Mouse (Mus musculus): ENCODE measurements around the gene Pex14.

Gene Pex14

DNA sequence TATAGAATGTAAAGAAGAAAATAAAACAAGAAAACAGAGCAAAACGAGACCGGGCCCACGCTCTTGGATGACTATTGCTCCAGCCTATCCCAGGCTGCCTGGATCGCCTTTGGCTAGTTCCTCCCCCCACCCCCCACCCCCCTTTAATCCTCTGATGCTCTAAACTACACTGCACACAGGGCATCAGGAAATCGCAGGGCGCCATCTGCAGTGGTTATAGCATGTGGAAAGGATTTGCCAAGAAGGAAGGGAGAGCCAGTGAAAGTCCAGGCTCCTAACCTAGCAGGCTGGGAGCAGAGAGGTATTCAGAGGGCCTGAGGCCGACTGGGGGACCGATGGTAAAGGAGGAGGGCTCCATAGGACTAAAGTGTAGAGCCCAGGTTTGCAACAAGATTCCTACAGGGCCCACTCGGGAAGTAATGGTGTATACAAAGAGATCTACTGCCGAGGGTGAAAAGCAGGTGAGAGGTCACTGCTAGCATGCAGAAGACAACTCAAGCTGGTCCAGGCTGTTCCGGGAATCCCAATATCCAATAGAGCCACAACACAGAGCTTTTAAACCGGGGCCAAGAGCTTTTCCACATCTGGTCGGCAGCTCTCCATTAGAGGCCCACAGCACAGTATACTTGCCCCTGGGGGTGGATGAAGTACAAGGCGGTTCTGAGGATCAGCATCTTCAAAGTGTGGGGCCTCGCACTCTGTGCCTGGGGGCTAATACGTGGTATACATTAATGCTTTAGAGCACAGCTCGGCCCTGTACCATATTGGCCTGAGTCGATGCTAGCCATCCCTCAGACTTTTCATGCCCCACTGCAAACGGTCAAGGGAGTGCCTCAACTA, 114.8 kb downstream of the Pex14 start:
- no peak for DNase-seq (ENCODE audit: low spot score)

DNA sequence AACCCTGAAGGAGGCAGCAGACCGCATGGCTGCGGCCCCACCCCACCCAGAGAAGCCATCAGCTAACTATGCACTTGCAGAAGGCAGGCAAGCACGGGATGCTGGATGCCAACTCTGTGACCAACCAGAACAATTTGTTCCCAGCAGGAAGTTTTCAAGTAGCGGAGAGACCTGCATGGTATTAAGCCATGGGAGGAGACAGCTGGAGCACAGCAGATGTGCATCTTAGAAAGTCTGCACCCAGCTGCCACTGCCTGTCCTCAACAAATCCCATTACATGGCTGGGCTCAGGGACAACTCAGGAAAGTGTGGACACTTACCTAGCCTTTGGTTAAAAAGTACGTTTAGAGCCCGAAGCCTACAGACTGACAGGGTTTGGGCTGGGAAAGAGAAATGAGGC, 117.4 kb downstream of the Pex14 start:
- no peak for DNase-seq (ENCODE audit: low spot score)

DNA sequence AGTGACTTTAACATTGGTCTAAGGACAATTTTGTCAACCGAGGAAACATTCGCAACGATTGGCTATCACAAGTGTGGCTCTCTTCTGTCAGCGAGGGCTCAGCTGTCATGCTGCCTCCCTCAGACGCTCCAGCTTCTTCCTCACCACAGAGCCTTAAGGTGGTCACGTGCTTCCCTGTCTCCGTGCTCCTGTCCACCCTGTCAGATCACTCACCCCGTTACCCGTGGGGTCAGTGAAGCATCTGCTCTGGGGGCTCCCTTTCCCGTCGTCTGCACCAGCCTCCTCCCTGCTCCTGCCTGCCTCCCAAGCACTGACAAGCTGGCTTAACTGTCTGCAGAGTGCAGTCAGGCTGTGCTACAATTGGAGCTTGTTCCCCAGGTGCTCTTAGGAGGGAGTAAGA, 119.8 kb downstream of the Pex14 start:
- no peak for DNase-seq (ENCODE audit: low spot score)

DNA sequence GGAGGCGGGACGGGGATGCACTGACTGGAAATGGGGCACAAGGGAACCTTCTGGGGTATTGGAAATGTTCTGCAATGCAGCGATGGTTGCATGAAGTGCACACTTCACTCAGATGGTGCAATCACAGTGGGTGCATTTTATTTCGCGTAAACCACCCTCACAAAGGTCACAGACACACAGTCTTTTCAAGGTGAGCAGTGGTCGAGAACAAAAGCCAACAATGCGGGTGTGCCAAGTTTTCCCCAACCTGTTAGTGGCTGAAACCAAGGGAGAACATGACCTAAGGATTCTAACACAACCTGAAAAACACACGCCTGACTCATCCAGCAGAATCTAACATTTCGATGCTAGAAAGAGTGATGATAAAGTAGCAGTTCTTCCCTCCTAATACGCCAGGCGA, 120.8 kb downstream of the Pex14 start:
- DNase-seq (ENCODE audit: low spot score) = no peak

DNA sequence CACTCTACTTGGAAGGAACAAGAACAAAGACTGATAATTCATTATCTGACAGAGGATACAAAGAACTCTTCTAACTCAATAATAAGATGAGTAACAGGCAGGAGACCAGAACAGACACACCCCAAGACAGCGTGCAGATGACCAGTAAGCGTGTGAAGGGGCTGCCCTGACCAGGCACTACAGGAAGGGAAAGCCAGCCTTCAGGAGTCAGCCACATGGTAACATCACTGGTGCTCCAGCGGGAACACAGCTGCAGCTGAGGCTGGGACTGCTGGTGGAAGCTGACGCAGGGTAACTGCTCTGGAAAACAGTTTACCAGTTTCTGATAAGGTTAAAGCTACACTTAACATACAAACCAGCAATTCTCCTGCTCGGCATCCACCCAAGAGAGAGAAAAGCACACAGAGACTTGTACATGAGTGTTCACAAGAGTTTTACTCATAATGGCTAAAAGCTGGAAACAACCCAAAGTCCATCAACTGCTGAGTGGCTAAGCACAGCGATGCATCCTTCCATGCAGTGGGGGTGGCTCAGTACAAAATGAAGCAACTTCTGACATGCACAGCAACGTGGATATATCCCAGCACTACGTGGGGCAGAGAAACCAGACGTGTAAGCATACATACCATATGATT, 121.3 kb downstream of the Pex14 start:
- DNase-seq (ENCODE audit: low spot score) = no peak

DNA sequence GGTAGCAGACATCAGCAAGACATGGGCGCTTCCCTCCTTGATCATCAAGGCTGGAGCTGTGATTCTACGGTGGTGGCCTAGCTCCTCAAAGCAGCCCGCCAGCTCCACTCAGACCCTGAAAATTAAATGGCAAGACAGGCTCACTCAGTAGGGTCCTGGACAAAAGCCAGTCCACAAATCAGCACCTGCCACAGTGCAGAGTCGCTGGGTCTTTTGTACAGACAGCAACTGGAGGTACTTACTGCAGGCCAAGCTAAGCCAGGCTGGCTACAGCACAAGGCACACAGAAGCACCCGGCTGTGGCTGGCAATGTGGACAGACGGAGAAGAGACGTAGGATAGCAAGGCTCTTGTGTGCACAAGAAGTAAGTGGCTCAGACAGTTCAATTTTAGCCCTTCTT, 124.8 kb downstream of the Pex14 start:
- no peak for DNase-seq (ENCODE audit: low spot score)

DNA sequence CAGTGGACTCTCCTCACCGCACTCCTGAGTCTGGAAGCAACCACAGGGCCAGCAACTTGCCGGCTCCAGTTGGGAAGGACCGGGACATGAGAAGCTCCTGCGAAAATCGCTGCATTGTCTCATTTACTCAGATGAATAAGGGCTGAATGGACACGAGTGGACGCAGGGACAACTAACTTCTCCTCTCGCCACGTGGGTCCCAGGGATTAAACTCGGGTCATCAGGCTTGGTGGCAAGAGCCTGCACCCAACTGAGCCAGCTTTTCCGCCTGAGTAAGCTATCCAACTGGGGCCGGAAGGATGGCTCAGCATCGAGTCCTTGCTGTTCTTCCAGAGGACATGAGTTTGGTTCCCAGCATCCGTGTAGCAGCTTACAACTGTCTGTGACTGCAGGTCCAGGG, 126.3 kb downstream of the Pex14 start:
- DNase-seq (ENCODE audit: low spot score) = no peak

DNA sequence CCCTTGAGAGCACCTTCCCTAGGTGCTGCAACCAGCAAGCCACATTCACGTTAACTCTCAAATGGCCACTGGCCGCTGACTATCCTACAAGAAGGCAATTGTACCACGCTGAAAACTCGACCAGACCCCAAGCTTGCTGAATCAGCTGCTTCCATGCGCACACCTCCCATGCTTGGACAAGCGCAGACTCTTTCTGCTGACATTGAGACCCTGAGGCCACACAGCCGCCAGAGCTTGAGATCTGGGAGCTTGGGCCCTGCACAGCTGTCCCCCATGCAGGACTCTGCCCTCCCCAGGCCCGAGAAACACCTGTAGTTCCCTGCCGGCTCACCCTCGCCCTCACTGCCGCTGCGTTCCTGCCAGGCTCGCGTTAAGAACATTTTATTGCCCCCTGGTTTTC, 127.0 kb downstream of the Pex14 start:
- DNase-seq (ENCODE audit: low spot score) = no peak

DNA sequence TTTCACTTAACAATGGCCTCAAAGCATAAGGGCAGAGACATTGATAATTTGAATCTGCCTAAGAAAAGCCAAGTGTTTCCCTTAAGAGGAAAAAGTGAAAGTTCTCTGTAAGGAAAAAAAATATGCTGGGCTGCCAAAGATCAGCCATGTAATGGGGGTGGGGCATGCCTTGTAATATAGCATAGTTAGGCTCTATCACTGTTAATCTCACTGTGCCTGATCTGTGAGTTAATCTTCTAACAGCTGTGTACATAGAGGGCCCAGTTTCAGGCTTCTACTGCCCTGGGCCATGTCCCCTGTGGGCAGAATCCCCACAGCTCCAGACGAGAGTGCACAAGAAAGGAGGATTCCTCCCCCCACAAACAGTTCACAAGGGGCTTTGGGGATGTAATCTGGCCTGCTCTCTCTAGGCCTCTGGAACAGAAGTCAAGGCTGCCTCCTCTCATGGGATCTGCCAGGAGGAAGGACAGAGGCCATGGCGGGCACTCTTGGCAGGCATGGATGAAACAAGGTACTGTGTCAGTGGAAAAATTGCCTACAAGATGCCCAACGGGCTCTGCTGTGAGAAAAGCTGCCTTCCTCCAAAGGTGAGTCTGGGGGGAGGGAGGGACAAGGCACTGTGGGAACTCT, 127.9 kb downstream of the Pex14 start:
- no peak for DNase-seq (ENCODE audit: low spot score)

DNA sequence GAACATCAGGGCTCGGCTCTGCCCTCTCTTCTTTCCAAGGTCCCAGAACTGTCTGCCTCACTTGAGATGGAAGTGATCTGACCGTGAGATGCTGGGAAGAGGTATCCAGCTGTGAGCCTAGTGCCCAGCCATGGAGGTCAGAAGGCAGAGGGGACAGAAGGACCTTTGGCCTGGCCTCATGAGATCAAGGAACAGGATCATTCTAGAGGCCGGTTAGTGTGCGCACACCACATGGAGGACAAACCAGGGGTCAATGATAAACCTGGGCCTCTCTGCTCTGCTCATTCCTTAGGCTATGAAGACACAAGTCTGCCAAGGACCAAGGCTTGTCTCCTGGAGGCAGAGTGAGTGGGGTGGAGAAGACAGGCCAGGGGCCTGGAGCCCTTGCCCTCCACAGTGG, 128.9 kb downstream of the Pex14 start:
- DNase-seq (ENCODE audit: low spot score) = no peak

DNA sequence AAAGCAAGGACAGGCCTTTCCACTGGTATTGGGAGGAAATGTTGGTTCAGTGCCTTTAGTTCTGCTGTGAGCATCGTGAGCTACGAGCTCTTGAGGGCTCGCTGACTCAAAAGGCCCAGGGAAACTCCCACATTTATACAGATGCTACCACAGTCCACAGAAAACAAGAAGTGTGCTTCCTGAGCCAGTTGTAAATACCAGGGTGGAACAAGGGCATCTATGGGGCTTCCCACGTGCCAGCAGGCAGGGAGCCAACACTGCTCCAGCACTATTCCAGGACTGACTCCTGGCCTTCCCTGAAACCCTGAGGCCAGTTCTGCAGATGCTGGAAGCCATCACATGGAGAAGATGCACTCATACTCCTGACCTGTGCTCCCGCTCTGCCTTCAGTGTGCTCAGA, 130.1 kb downstream of the Pex14 start:
- DNase-seq (ENCODE audit: low spot score) = no peak

DNA sequence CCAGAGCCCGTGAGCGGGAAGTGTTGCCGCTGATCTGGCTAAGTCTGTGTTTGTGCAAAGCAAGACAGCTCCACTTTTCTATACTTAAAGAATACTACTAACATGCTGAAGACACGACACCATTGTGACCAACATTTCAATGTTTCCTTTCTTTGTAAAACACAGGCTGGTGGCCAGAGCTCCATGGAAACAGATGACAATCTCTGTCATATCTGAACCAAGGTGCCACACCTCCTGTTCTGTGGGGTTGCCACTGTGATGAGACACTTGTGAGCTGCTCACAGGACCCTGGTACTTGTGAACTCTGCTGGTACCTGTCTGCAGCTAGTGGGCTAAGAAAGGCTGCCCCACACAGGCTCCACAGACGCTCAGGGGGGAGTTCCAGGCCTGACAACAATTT, 130.8 kb downstream of the Pex14 start:
- no peak for DNase-seq (ENCODE audit: low spot score)

DNA sequence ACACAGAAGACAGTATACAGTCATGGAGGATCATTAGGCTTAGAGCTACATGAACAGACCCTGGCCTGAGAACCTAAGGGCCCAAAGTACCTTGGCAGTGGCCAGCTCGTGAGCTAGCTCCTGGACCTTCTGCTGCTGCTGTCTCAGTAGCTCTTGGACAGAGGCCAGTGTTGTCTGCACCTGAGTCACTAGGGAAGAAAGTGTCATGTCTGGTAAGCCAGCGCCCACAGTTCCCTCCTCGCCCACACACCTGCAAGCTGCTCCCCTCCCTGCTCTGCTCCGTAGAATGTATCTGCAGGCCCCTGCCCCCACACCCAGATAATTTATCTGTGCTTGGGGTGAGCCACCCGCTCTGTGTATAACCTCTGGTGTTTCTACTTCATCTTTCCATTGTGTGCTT, 133.5 kb downstream of the Pex14 start:
- peak; percentile 34 for DNase-seq (ENCODE audit: low spot score)

DNA sequence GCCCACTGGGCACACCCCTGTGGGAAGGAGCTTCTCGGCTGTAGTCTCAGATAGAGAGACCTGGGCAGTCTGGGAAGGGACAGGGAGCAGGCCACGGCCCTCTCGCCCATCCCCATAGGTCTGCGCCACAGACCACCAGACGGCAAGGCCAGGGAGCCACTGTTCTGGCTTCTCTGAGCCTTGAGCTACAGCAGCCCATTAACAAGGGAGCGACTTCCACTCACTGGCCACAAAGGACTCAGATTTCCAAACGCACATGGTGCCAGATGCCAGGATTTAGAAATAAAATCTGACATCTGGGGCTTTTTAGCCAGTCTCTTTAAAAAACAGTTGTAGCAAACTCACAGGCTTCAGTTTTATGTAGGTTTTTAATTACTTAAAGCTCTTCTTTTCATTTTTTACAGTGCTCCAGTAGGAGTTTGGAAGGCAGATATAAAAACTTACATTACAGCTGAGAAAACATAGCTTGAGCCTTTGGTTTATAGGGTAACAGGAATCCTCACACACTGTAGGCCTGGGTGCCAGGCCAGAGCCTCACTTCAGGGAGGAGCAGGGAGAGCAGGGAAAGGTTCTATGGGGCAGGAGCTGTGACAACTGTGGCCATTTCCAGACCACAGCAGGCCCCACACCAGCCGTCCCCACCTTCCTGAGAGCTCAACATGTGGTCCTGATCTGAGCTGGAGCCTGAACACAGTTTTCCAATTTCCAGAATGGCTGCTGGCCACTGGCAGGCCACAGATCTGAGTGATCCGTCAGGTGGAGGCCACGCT, 134.9 kb downstream of the Pex14 start:
- no peak for DNase-seq (ENCODE audit: low spot score)

DNA sequence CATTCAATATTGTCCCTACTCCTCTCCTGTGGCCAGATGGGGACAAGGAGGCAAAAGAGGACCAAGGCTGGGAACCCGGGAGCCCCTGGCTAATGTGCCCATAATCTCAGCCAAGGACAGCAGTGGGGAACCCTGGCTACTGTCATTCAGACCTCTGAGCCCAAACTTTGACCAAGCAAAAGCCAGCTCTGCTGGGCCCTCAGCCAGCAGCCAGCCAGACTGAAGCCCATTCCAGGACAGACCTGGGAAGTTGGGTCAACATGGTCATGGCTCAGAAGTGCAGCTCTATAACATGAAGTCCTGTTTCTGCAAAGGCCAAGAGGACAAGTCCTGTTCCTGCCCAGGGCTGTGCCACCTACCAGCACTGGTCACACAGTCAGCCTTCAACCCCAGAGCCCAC, 137.6 kb downstream of the Pex14 start:
- no peak for DNase-seq (ENCODE audit: low spot score)

DNA sequence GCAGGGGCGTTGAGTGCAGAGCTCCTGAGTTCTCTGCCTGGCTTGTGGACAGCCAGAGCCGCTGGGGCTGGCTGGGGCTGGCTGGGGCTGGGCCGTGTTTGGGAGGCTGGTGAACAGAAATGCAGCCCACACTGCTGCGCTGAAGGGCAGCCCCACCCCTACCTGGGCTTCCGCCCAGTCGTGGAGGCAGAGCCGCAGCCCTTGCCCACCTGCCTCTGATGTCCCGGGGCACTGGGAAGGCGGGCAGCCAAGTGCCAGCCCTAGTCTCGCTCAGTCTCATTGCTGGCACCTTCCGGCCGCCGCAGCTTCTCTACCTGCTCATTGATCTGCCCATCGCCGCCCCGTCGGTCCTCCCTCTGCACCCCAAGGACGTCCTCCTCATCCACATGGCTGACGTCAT, 138.6 kb downstream of the Pex14 start:
- DNase-seq (ENCODE audit: low spot score) = no peak

DNA sequence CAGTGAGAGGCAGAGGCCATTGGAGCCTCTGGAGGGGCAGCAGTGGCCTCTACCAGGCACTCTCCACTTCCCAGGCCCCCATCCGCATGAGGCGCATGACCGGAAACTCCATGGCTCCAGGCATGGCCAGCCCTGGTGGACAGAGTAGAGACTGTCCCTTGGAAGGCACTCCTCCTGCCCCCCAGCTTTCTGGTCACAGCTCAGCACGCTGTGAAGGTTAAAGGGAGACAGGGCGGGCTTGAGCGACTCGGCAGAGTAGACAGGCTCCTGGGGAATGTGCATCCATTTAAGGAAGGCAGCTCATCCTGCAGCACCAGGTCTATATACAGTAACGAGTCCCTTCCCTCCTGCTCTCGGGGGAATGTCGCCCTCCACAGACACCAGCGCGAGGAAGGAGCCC, 139.7 kb downstream of the Pex14 start:
- no peak for DNase-seq (ENCODE audit: low spot score)

DNA sequence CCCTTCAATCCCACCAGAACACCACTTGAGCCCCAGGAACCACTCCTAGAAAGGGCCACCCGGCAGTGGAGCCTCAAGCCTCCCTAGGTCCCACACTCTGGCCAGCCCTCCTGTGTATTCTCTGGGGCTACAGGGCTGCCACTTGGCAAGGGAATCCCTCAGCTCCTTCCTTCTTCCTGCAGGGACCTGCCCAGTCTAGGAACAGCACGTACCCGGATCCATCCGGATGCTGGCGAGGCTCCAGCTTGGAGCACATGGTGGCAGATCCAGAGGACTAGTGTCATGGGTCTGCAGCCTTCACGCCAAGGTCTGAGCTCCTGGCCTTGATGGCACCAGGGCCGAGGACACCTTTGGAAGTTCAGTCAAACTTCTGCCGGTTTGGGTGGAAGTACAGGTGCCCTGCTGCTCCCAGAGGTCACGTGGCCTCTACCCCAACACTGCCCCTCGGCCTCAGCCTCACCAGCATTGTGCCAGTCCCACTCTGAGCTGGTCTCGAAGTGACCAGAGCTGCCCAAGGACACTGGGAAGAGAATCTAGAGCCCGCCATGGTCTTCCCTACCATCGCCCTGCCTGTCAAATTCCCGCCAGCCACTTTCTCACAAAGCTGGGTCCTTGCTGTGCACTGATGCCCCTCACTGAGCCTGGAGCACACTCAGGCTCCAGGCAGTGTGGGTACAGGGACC, 144.4 kb downstream of the Pex14 start:
- DNase-seq (ENCODE audit: low spot score) = no peak

DNA sequence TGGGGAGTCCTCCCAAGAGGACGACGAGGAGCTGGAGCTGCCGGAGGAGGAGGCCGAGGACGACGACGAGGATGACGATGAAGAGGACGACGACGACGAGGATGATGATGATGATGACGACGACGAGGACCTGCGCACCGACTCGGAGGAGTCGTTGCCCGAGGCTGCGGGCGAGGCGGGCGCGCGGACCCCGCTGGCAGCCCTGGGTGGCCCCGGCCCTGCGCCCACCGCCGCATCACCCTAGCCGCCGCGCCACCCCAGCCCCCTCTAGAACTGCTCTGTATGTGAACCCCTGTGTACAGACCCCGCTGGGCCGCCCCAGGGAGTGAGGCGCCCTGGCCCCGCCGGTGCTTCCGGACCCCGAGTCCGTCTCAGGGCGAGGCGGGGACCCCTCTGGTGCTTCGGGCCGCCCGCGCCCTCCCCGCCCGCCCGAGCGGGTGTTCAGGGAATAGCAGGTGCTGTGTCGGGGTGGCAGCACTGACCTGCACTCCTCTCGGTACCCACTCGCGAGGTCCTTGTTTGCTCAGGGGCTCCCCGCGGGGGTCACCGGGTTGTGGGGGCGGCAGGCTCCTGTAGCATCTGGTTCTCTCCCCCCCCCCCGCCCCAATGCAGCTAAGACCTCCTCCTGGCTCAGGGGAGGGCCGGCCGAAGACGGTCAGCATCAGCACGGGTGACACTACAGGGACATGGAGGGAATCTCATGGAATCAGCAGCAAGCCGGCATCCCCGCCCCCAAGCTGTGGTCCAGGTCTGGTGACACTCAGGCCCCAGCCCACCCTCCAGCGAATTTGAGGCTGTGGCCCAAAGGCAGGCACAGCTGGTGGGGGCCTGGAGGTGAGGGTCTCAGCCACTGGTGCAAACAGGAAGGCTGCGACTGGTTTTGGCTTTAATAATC, 147.1 kb downstream of the Pex14 start:
- no peak for DNase-seq (ENCODE audit: low spot score)

DNA sequence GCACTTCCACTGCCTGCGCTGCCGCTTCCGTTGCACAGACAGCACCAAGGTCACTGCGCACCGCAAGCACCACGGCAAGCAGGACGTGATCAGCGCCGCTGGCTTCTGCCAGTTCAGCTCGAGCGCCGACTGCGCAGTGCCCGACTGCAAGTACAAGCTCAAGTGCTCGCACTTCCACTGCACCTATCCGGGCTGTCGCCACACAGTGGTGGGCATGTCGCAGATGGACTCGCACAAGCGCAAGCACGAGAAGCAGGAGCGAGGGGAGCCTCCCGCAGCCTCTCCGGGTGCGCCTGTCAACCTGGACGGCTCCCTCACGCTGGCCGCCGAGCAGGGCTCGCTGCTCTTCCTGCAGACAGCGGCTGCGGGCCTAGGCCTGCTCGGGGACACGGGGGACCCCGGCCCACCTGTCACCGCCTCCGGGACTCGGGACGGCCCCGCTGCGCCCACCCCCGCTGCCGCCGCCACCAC, 147.8 kb downstream of the Pex14 start:
- no peak for DNase-seq (ENCODE audit: low spot score)
